Mouse (Mus musculus) neural tube, embryonic 12.5 days (tissue): Measurements from ENCODE around the gene 1700037H04Rik. TPM values are rescaled to one million over a fixed set of nuclear protein-coding genes. Genes with fewer than 3 reads are reported as not detected.

Experiments
- ATAC-seq: fragments of 200-750 bp; cut with Nextera tagmentation; 2 replicates; pipeline ENCODE4 v1.8.0; 2017; ENCODE audit warnings: low read depth, mild to moderate bottlenecking, moderate TSS enrichment, moderate library complexity; ENCODE audit not compliant: low FRiP score
- H3K27ac ChIP-seq: fragments of 300-500 bp; sonication (generic); 2 replicates; pipeline ENCODE4 v1.5.1; 2016
- H3K27me3 ChIP-seq: fragments of 300-500 bp; sonication (generic); replicated peaks from 2 replicates; pipeline ENCODE4 v1.6.1; 2016; ENCODE audit warnings: mild to moderate bottlenecking
- H3K36me3 ChIP-seq: fragments of 300-500 bp; sonication (generic); 2 replicates; pipeline ENCODE4 v1.6.1; 2016; ENCODE audit warnings: mild to moderate bottlenecking
- H3K4me1 ChIP-seq: fragments of 300-500 bp; sonication (generic); 2 replicates; pipeline ENCODE4 v1.6.1; 2016
- H3K4me2 ChIP-seq: fragments of 300-500 bp; sonication (generic); replicated peaks from 2 replicates; pipeline ENCODE4 v1.6.1; 2016; ENCODE audit warnings: mild to moderate bottlenecking
- H3K4me3 ChIP-seq: fragments of 300-500 bp; sonication (generic); 2 replicates; pipeline ENCODE4 v1.5.1; 2016
- H3K9ac ChIP-seq: fragments of 300-500 bp; sonication (generic); 2 replicates; pipeline ENCODE4 v1.6.1; 2016; ENCODE audit warnings: mild to moderate bottlenecking
- H3K9me3 ChIP-seq: fragments of 300-500 bp; sonication (generic); 2 replicates; pipeline ENCODE4 v1.6.1; 2016; ENCODE audit warnings: mild to moderate bottlenecking
- WGBS: fragments of 180-500 bp; shearing (Covaris S2); methylation state at CpG from one replicate; pipeline ENCODE4 v1.1.7; 2016; 5-methylcytosine and 5-hydroxymethylcytosine counted together
- polyA plus RNA-seq: library from polyadenylated mRNA; unstranded; fragments of >200 nt; fragmentation: Nextera tagmentation; extraction: Ambion mirVana; gene quantifications from 2 replicates; pipeline ENCODE4 v1.2.1, GENCODE M21; 2016

The 1700037H04Rik gene
- polyA plus RNA-seq, 1 experiment from 2014 or later, result 104 TPM

- H3K27me3 ChIP-seq, result peaks cover 27% of the 10 kb centered on the region
- no peak overlapping the region for H3K9ac ChIP-seq
- peaks cover 17% of the 10 kb centered on the region for H3K36me3 ChIP-seq
- peaks cover 51% of the 10 kb centered on the region for H3K4me1 ChIP-seq
- no peak overlapping the region for H3K4me2 ChIP-seq
- 95% methylated on average over 1 of the region's 1 CpGs for WGBS
- no peak for ATAC-seq
- no peak overlapping the region for H3K27ac ChIP-seq
- no peak overlapping the region for H3K4me3 ChIP-seq
- H3K9me3 ChIP-seq, result no peaks in the 10 kb centered on the region
Measured at GRCm38 (mm10) chr2:131175945-131176309, 16.0 kb upstream of the 1700037H04Rik start.

- ATAC-seq, result no peak
- Histone ChIP-seq H3K9ac (no peak overlapping the region), H3K4me3 (no peak overlapping the region), H3K36me3 (peaks cover 17% of the 10 kb centered on the region), H3K27me3 (peaks cover 32% of the 10 kb centered on the region), H3K9me3 (no peaks in the 10 kb centered on the region), H3K4me1 (peaks cover 51% of the 10 kb centered on the region), H3K27ac (no peak overlapping the region), H3K4me2 (no peak overlapping the region; the same call in 1 of the 2 replicates)
- WGBS, result 77% methylated on average over 3 of the region's 3 CpGs
Measured at GRCm38 (mm10) chr2:131175286-131175944, 15.5 kb upstream of the 1700037H04Rik start.

- Histone ChIP-seq H3K36me3 (peaks cover 17% of the 10 kb centered on the region), H3K4me3 (peak overlapping the region; percentile 28), H3K27ac (no peak overlapping the region), H3K9me3 (no peaks in the 10 kb centered on the region), H3K4me1 (peaks cover 51% of the 10 kb centered on the region), H3K4me2 (peak overlapping the region; percentile 67), H3K9ac (no peak overlapping the region), H3K27me3 (peaks cover 35% of the 10 kb centered on the region)
- 5% methylated on average over 11 of the region's 11 CpGs for WGBS
- peak; percentile 35 for ATAC-seq
Measured at GRCm38 (mm10) chr2:131174700-131175099, 14.8 kb upstream of the 1700037H04Rik start.

GRCm38 (mm10) chr2:131172322-131172721 is 12.4 kb upstream of the 1700037H04Rik start:
- H3K36me3 ChIP-seq, result peaks cover 11% of the 10 kb centered on the region
- ATAC-seq, result no peak
- peaks cover 30% of the 10 kb centered on the region for H3K4me1 ChIP-seq
- H3K27ac ChIP-seq, result no peak overlapping the region
- 43% methylated on average over 9 of the region's 9 CpGs for whole genome bisulfite sequencing
- H3K27me3 ChIP-seq, result peaks cover 35% of the 10 kb centered on the region
- no peak overlapping the region for H3K4me2 ChIP-seq
- H3K4me3 ChIP-seq, result no peak overlapping the region
- H3K9me3 ChIP-seq, result no peaks in the 10 kb centered on the region
- no peak overlapping the region for H3K9ac ChIP-seq

- Histone ChIP-seq H3K4me2 (peak overlapping the region; percentile 46), H3K27ac (no peak overlapping the region), H3K9ac (0 out of 2 replicates have a peak overlapping the region, but pooled peaks have one; percentile 19), H3K27me3 (peaks cover 35% of the 10 kb centered on the region), H3K9me3 (no peaks in the 10 kb centered on the region), H3K4me3 (no peak overlapping the region), H3K36me3 (peaks cover 8% of the 10 kb centered on the region; the same call in 1 of the 2 replicates), H3K4me1 (peaks cover 22% of the 10 kb centered on the region)
- 5% methylated on average over 43 of the region's 43 CpGs for WGBS
- ATAC-seq, result no peak
Measured at GRCm38 (mm10) chr2:131171401-131172104, 11.7 kb upstream of the 1700037H04Rik start.

GRCm38 (mm10) chr2:131170936-131171335 is 11.1 kb upstream of the 1700037H04Rik start:
- Histone ChIP-seq H3K4me1 (peaks cover 18% of the 10 kb centered on the region; the same call in 1 of the 2 replicates), H3K4me3 (no peak overlapping the region), H3K27ac (no peak overlapping the region), H3K27me3 (peaks cover 35% of the 10 kb centered on the region), H3K36me3 (peaks cover 6% of the 10 kb centered on the region; the same call in 1 of the 2 replicates), H3K9me3 (no peaks in the 10 kb centered on the region), H3K4me2 (no peak overlapping the region), H3K9ac (no peak overlapping the region)
- 13% methylated on average over 9 of the region's 9 CpGs for WGBS
- no peak for ATAC-seq

GRCm38 (mm10) chr2:131168914-131169313 is 9.0 kb upstream of the 1700037H04Rik start:
- H3K4me3 ChIP-seq, result no peak overlapping the region
- H3K4me2 ChIP-seq, result no peak overlapping the region
- H3K27ac ChIP-seq, result no peak overlapping the region
- 78% methylated on average over 1 of the region's 1 CpGs for WGBS
- H3K9ac ChIP-seq, result no peak overlapping the region
- no peaks in the 10 kb centered on the region for H3K9me3 ChIP-seq
- H3K27me3 ChIP-seq, result peaks cover 35% of the 10 kb centered on the region
- no peak for ATAC-seq
- H3K36me3 ChIP-seq, result peaks cover 6% of the 10 kb centered on the region; the same call in 1 of the 2 replicates
- H3K4me1 ChIP-seq, result 0 out of 2 replicates have a peak, but pooled peaks cover 5% of the 10 kb centered on the region

GRCm38 (mm10) chr2:131167984-131168383 is 8.1 kb upstream of the 1700037H04Rik start:
- WGBS, result 81% methylated on average over 6 of the region's 6 CpGs
- no peak overlapping the region for H3K4me3 ChIP-seq
- no peak overlapping the region for H3K27ac ChIP-seq
- peaks cover 6% of the 10 kb centered on the region; the same call in 1 of the 2 replicates for H3K36me3 ChIP-seq
- no peak overlapping the region for H3K9ac ChIP-seq
- peaks cover 28% of the 10 kb centered on the region for H3K27me3 ChIP-seq
- H3K4me2 ChIP-seq, result no peak overlapping the region
- H3K9me3 ChIP-seq, result no peaks in the 10 kb centered on the region
- ATAC-seq, result no peak
- 0 out of 2 replicates have a peak, but pooled peaks cover 5% of the 10 kb centered on the region for H3K4me1 ChIP-seq

GRCm38 (mm10) chr2:131166172-131166571 is 6.3 kb upstream of the 1700037H04Rik start:
- H3K4me1 ChIP-seq, result no peaks in the 10 kb centered on the region
- H3K9ac ChIP-seq, result no peak overlapping the region
- no peak overlapping the region for H3K4me3 ChIP-seq
- no peak overlapping the region for H3K27ac ChIP-seq
- H3K9me3 ChIP-seq, result no peaks in the 10 kb centered on the region
- 83% methylated on average over 2 of the region's 2 CpGs for WGBS
- ATAC-seq, result no peak
- H3K36me3 ChIP-seq, result no peaks in the 10 kb centered on the region
- H3K4me2 ChIP-seq, result no peak overlapping the region
- H3K27me3 ChIP-seq, result peaks cover 10% of the 10 kb centered on the region

- Histone ChIP-seq H3K27me3 (no peaks in the 10 kb centered on the region), H3K4me1 (peaks cover 8% of the 10 kb centered on the region), H3K4me3 (no peak overlapping the region), H3K9ac (no peak overlapping the region), H3K4me2 (no peak overlapping the region), H3K36me3 (no peaks in the 10 kb centered on the region), H3K9me3 (no peaks in the 10 kb centered on the region), H3K27ac (no peak overlapping the region)
- ATAC-seq, result no peak
- WGBS, result 75% methylated on average over 7 of the region's 7 CpGs
Measured at GRCm38 (mm10) chr2:131163924-131164323, 4.0 kb upstream of the 1700037H04Rik start.

GRCm38 (mm10) chr2:131160671-131161111 is 810 bp upstream of the 1700037H04Rik start:
- Histone ChIP-seq H3K36me3 (0 out of 2 replicates have a peak, but pooled peaks cover 3% of the 10 kb centered on the region), H3K27ac (peak overlapping the region; percentile 84; the same call in 1 of the 2 replicates), H3K4me3 (peak overlapping the region; percentile 59), H3K27me3 (no peaks in the 10 kb centered on the region), H3K9me3 (no peaks in the 10 kb centered on the region), H3K9ac (peak overlapping the region; percentile 62), H3K4me1 (peaks cover 37% of the 10 kb centered on the region), H3K4me2 (peak overlapping the region; percentile 77)
- WGBS, result under 1% methylated on average over 17 of the region's 17 CpGs
- no peak; the same call in 1 of the 2 replicates for ATAC-seq

- Histone ChIP-seq H3K4me1 (peaks cover 37% of the 10 kb centered on the region), H3K27me3 (no peaks in the 10 kb centered on the region), H3K9me3 (no peaks in the 10 kb centered on the region), H3K27ac (0 out of 2 replicates have a peak overlapping the region, but pooled peaks have one; percentile 22), H3K4me3 (peak overlapping the region; percentile 59), H3K36me3 (0 out of 2 replicates have a peak, but pooled peaks cover 5% of the 10 kb centered on the region), H3K4me2 (peak overlapping the region; percentile 77), H3K9ac (peak overlapping the region; percentile 74)
- ATAC-seq, result peak; percentile 72
- under 1% methylated on average over 18 of the region's 18 CpGs for WGBS
Measured at GRCm38 (mm10) chr2:131159491-131159910, 380 bp downstream of the 1700037H04Rik start.
